Mouse (Mus musculus): ENCODE results near the gene Olfr305.
"Not testable (repeated sequence)": the region's sequence is repeated elsewhere in the genome, so short reads cannot be mapped to it uniquely, and the experiment has no call there.

The Olfr305 gene

GRCm38 (mm10) chr7:86366828-86367227 lies at the start of gene Olfr305:
TSS of gene Olfr305 (minus strand) at chr7:86366928.
- no peak for DNase-seq

- no peak for DNase-seq
Observed at GRCm38 (mm10) chr7:86403546-86403945, 36.8 kb upstream of the Olfr305 start, which contains the start of gene Olfr301. TSS of gene Olfr301 (plus strand) at chr7:86403846.

- DNase-seq: no peak
Observed at GRCm38 (mm10) chr7:86397689-86398088, 31.0 kb upstream of the Olfr305 start, which contains the start of gene Olfr303. TSS of gene Olfr303 (minus strand) at chr7:86397789.

GRCm38 (mm10) chr7:86386558-86386957 lies 19.8 kb upstream of the Olfr305 start, which contains the start of gene Olfr304:
TSS of gene Olfr304 (minus strand) at chr7:86386658.
- DNase-seq: no peak

- no peak for DNase-seq
Observed at GRCm38 (mm10) chr7:86385769-86386168, 19.0 kb upstream of the Olfr305 start.

- DNase-seq: not testable (repeated sequence)
Observed at GRCm38 (mm10) chr7:86346296-86346695, 20.4 kb downstream of the Olfr305 start.

- DNase-seq: no peak
Observed at GRCm38 (mm10) chr7:86344253-86344652, 22.5 kb downstream of the Olfr305 start.

- DNase-seq: no peak
Observed at GRCm38 (mm10) chr7:86342881-86343565, 23.7 kb downstream of the Olfr305 start.

- no peak for DNase-seq
Observed at GRCm38 (mm10) chr7:86337486-86337885, 29.2 kb downstream of the Olfr305 start, which contains the start of gene Olfr307. TSS of gene Olfr307 (minus strand) at chr7:86337586.

GRCm38 (mm10) chr7:86325530-86325929 lies 41.2 kb downstream of the Olfr305 start, which contains the start of gene Olfr308:
TSS of gene Olfr308 (minus strand) at chr7:86325630.
- DNase-seq: no peak

- DNase-seq: no peak
Observed at GRCm38 (mm10) chr7:86321323-86321722, 45.4 kb downstream of the Olfr305 start.

GRCm38 (mm10) chr7:86313608-86314007 lies 53.1 kb downstream of the Olfr305 start, which contains the start of gene Olfr309:
TSS of gene Olfr309 (minus strand) at chr7:86313708.
- no peak for DNase-seq

Measured in thymus, postnatal 14 days (tissue).